Mouse (Mus musculus) layer of hippocampus, postnatal 14 days (tissue): ENCODE measurements around the gene Lgals7. TPM values are rescaled to one million over a fixed set of nuclear protein-coding genes. Genes with fewer than 3 reads are reported as not detected.

Experiments
- DNase-seq, 2 experiments: peaks; one replicate each; pipeline ENCODE4 v3.0.0; 2021 to 2022; ENCODE audit warnings: low spot score in 2 of 2, mixed read lengths in 1 of 2
- long read RNA-seq, 2 experiments: library from polyadenylated mRNA; stranded (forward); transcript quantifications; one replicate each; pipeline ENCODE4 v2.0.0; 2021
- total RNA-seq, 2 experiments: library from RNA; stranded (reverse); gene quantifications; 2 replicates each; pipeline ENCODE4 v1.2.3; 2021

Lgals7 gene
- not detected for total RNA-seq
- long read RNA-seq, experiment 1 = 0 reads
- long read RNA-seq, experiment 2 = 0 reads

DNA sequence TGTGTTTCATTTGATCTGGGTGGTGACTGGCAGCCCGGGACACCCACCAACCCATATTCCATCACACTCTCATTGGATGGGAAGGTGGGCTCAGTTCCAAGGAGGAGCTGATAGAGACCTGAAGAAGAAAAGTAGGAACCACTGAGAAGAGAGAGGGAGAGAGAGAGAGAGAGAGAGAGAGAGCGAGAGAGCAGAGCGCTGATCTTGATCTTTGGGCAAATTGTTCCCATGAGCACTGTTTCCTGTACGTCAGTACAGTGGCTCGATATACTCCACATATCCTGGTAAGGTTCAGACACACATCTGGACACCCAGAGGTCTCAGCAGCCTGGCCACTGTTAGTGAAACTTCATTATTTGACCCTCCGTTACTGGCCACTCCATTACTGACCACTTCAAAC is at the start of gene Lgals7:
Gene Lgals7, plus strand, starts transcription at position 314 of the 400 bp plus-strand sequence.
- no peak for DNase-seq

DNA sequence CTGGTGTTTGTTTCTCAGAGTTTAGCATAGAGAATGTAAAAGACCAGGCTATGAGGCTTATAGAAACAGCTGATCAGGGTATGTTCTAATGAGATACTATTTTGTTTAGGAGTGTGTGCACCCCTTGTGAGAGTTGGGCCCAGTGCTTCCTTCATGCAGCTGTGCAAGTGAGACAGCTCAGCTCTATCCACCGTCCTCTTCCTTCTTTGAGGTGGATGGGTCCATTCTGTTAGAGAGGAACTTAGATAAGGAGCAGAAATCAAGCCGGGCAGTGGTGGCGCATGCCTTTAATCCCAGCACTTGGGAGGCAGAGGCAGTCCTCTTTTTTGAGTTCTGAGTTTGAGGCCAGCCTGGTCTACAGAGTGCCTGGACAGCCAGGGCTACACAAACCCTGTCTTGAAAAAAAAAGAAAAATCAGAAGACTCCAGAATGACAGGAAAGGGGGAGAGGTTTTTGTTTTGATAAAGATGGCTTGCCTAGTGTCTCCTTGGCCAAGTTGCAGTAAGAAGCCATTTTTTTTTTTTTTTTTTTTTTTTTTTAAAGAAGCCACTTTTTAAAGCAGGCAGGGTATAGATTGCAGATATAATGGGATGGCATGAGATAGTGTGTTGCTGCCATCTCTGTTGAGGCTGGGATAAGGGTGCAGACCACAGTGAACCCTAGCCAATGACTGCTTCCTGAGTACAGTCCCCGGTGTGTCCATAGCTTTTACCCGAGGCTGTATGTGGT is 49.2 kb upstream of the Lgals7 start:
- no peak for DNase-seq

- no peak for DNase-seq
Observed at GRCm38 (mm10) chr7:28815230-28815629, 48.4 kb upstream of the Lgals7 start.

DNA sequence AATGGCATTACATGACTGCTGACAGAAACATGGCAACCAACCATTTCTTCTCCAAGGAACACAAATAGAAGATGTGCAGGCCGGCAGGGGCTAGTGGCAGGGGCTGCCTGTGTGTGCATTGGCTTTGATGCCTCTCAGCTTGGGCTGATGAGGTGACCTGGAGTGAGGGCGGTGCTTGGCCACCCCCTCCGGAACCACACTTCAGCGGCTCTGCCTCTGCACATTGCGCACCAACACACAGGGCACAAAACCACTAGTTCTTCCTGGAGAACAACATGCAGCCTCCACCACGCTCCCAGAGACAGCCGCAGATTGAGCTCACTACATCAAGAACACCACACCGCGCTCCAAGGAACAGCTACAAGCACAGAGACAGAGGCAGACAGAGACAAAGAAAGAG is 47.5 kb upstream of the Lgals7 start:
- DNase-seq = no peak

DNA sequence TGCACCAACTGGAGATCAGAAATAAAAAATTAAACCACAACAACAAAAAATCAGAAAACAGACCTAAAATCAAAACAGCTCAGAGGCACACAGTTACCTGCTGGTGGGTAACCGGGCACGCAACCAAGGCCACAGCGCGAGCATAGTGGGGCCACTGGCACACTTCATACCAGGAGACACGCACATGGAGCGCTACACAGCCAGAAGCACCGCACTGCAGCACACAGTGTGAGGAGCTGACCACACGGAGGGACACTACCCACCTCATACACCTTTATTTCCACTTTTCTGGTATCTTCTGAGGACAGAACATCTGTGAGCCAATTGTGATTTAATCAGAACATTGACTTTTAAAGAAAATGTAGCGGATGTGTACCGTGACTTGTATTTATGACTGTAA is 46.7 kb upstream of the Lgals7 start:
- DNase-seq = no peak

- DNase-seq = no peak
Observed at GRCm38 (mm10) chr7:28817524-28817923, 46.1 kb upstream of the Lgals7 start.

GRCm38 (mm10) chr7:28817957-28818356 is 45.7 kb upstream of the Lgals7 start:
- DNase-seq = no peak

DNA sequence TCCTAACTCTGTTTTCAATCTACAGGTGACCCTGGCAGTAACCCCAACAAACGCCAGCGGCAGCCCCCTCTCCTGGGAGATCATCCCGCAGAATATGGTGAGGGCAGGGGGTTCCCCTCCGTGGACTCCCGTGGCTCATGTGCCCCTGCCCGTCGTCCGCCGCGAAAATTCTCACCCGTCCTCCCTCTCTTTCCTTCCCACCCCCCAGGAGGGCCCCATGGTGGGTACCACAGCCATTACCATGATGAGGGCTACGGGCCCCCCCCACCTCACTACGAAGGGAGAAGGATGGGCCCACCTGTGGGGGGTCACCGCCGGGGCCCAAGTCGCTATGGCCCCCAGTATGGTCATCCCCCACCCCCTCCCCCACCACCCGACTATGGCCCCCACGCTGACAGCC is 45.2 kb upstream of the Lgals7 start:
- no peak for DNase-seq

DNA sequence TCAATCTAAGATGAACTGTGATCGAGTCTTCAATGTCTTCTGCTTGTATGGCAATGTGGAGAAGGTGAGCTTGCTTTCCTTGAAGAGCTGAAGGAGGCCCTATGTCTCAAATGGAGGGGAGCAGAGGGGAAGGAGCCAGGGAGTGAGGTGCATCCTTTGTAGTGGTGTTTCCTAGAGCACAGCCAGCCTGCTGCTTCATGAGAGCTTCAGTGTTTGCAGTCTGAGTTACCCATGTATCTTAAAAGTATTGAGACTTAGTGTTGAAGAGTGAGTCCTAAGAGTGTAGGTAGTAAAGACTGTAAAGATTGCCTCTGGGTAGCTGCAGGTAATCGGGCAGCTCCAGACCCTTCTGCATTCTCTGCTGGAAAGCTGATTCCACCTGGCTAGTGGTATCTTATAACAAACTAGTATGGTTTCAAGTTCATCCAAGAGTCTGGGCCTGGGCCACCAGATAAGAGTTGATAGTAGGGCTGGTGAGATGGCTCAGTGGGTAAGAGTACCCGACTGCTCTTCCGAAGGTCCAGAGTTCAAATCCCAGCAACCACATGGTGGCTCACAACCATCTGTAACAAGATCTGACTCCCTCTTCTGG is 44.7 kb upstream of the Lgals7 start:
- no peak for DNase-seq

- DNase-seq = no peak
Observed at GRCm38 (mm10) chr7:28819571-28819970, 44.1 kb upstream of the Lgals7 start.

DNA sequence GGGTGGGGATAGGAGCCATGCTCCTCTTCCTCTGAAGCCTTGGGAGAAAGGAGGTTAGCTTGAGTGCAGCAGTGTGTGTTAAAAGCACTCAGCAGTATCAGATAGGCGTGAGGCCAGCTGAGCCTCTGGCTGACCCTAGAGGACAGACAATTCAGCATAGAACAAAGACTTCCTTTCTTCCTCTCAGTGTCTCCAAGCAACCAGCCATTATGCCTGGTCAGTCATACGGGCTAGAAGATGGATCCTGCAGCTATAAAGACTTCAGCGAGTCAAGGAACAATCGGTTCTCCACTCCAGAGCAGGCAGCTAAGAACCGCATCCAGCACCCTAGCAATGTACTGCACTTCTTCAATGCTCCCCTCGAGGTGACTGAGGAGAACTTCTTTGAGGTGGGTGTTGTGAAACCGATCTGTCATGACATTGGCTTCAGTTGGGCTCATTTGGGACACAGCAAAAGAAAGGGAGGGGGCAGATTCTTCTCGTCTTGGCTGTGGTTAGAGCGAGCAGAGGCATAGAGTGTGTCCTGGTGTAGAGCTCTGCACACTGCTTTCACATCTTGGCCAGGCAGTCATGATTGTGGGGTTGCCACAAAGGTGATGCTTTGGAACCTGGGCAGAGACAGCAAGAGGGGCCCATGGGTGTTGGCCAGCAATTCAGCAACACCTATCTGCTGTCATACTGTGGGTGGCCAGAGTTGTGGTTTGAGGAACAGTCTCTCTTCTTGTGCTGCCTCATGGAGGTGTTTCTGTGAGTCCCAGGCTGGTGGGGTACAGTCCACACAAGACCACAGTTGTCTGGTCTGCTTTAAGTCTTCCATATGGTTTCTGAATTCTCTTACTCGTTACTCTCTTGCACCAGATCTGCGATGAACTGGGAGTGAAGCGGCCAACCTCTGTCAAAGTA is 43.0 kb upstream of the Lgals7 start:
- no peak for DNase-seq

GRCm38 (mm10) chr7:28821261-28821831 is 42.3 kb upstream of the Lgals7 start:
- peak; percentile 61 to 69 for DNase-seq

- no peak for DNase-seq
Observed at GRCm38 (mm10) chr7:28822556-28822955, 41.1 kb upstream of the Lgals7 start.

DNA sequence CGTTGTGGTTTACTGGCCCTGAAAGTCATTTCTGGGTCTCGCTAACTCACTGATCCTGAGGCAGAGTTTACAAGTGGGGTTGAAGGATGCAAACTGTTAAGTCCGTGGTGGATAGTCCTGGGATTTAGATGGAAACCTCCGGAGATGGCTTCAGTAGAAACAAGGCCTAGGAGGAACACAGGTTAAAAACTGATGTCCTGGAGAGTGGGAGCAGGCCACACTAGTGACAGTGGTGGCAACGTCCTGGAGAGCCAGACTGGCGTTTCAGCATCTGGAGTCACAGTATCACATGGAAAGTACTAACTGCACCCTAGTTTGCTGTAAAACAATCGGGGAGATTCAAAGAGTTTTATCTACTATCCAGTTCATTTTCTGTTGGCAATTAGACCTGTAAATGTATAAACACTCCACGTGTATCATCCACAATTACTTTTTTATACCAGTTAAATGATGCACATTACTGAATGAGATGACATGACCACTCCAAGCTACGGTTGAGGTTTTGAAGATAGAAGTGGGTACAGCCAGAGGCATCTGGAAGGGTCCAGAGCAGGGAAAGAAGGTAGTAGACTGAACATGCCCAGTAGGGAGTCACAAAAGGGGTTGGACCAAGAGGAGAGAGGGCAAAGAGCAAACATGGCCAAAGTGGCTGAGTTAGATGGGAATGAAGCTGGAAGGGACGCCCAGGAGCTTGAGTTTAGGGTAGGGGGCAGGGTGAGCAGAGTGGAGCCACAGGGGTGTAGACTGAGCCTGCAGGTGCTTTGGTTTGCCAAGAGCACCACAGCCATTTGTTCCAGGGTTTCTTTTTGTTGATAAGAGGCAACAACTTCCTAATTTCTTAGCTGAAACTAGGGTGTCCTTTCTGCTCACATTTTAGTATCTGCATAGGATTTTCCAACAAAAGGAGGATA is 40.4 kb upstream of the Lgals7 start:
- DNase-seq = no peak

DNA sequence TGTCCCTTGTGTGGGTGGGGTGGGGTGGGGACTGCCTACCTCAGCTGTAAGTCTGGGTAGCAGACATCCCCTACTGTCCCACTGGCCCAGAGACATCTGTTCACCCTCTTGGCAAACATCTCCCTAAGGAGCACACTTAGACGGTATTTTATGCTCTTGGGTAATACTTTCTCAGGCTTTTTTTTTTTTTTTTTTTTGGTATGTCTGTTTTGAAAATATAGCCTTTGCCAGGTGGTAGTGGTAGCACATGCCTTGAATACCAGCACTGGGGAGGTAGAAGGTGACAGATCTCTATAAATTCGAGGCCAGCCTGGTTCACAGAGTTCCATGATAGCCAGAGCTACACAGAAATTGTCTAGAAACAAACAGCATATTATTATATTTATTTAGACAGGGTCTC is 39.7 kb upstream of the Lgals7 start:
- no peak for DNase-seq

GRCm38 (mm10) chr7:28824941-28825685 is 38.5 kb upstream of the Lgals7 start, which contains the start of gene Ech1:
Gene Ech1, plus strand, starts transcription at chr7:28825217.
- DNase-seq = peak; percentile 86 to 93

GRCm38 (mm10) chr7:28825686-28826401 is 37.8 kb upstream of the Lgals7 start:
- peak in 1 of 2 experiments; percentile 36 for DNase-seq

- DNase-seq = no peak
Observed at GRCm38 (mm10) chr7:28826402-28826772, 37.3 kb upstream of the Lgals7 start.

GRCm38 (mm10) chr7:28827338-28827737 is 36.3 kb upstream of the Lgals7 start:
- DNase-seq = peak in 1 of 2 experiments; percentile 87
